Mouse (Mus musculus) MEL (cell line): ENCODE results near the gene Msantd2. TPM values are rescaled to one million over a fixed set of nuclear protein-coding genes. Genes with fewer than 3 reads are reported as not detected.

Source experiments
- DNase-seq: peaks from one replicate; pipeline ENCODE4 v3.0.0; 2011; ENCODE audit warnings: low read depth, low spot score
- H3K27ac ChIP-seq: 2 replicates; pipeline ENCODE4 v1.5.1; 2012; ENCODE audit warnings: low read depth, mild to moderate bottlenecking, control low read depth, low read length, moderate library complexity; ENCODE audit not compliant: control insufficient read depth
- H3K27me3 ChIP-seq, 2 experiments: fragments of 150-350 bp in 1 of 2; sonication (generic) in 1 of 2; 2 replicates each; pipeline ENCODE4 v1.6.1; 2012; ENCODE audit warnings: low read length in 2 of 2, mild to moderate bottlenecking in 2 of 2, improper control_type of control experiment in 1 of 2, moderate library complexity in 1 of 2; ENCODE audit not compliant: insufficient read depth in 2 of 2, control insufficient read depth in 1 of 2
- H3K36me3 ChIP-seq, 2 experiments: 2 replicates each; pipeline ENCODE4 v1.6.1; 2012 to 2014; ENCODE audit warnings: low read length in 2 of 2, improper control_type of control experiment in 1 of 2, inconsistent platforms in 1 of 2, mild to moderate bottlenecking in 1 of 2; ENCODE audit not compliant: insufficient read depth in 2 of 2, control insufficient read depth in 1 of 2
- H3K4me1 ChIP-seq, 2 experiments: fragments of 150-350 bp in 1 of 2; sonication (generic) in 1 of 2; 2 replicates each; pipeline ENCODE4 v1.6.1; 2012; ENCODE audit warnings: low read length in 2 of 2, improper control_type of control experiment in 1 of 2, mild to moderate bottlenecking in 1 of 2; ENCODE audit not compliant: insufficient read depth in 2 of 2, control insufficient read depth in 1 of 2
- H3K4me3 ChIP-seq, 2 experiments: fragments of 150-350 bp in 1 of 2; sonication (generic) in 1 of 2; 2 replicates each; pipeline ENCODE4 v1.5.1; 2012; ENCODE audit warnings: low read depth in 2 of 2, low read length in 2 of 2, mild to moderate bottlenecking in 2 of 2, moderate library complexity in 2 of 2, control low read depth in 1 of 2, improper control_type of control experiment in 1 of 2; ENCODE audit not compliant: control insufficient read depth in 1 of 2, insufficient read depth in 1 of 2
- H3K79me2 ChIP-seq: 2 replicates; pipeline ENCODE4 v1.6.1; 2012; ENCODE audit warnings: mild to moderate bottlenecking, low read length, moderate library complexity; ENCODE audit not compliant: control insufficient read depth, poor library complexity, insufficient read depth
- H3K9ac ChIP-seq: 2 replicates; pipeline ENCODE4 v1.6.1; 2012; ENCODE audit warnings: low read depth, mild to moderate bottlenecking, control low read depth, low read length, moderate library complexity; ENCODE audit not compliant: control insufficient read depth, poor library complexity, severe bottlenecking
- H3K9me3 ChIP-seq: fragments of 150-350 bp; sonication (generic); replicated peaks from 2 replicates; pipeline ENCODE4 v1.6.1; 2012; ENCODE audit warnings: mild to moderate bottlenecking, low read length, improper control_type of control experiment, moderate library complexity; ENCODE audit not compliant: insufficient read depth
- BHLHE40 ChIP-seq: IDR thresholded peaks from 2 replicates; pipeline ENCODE4 v1.6.1; 2012; ENCODE audit warnings: low read depth, mild to moderate bottlenecking, inconsistent platforms, low read length, improper control_type of control experiment, borderline replicate concordance
- CHD1 ChIP-seq: IDR thresholded peaks from 2 replicates; pipeline ENCODE4 v1.6.1; 2012; ENCODE audit warnings: low read depth, mild to moderate bottlenecking, inconsistent platforms, low read length, improper control_type of control experiment
- CHD2 ChIP-seq: IDR thresholded peaks from 2 replicates; pipeline ENCODE4 v1.6.1; 2011; ENCODE audit warnings: low read length, improper control_type of control experiment
- ELF1 ChIP-seq: IDR thresholded peaks from 2 replicates; pipeline ENCODE4 v1.6.1; 2014; ENCODE audit warnings: low read depth, mild to moderate bottlenecking, inconsistent platforms, low read length, improper control_type of control experiment, moderate library complexity
- GABPA ChIP-seq: IDR thresholded peaks from 2 replicates; pipeline ENCODE4 v1.6.1; 2012; ENCODE audit warnings: low read depth, mild to moderate bottlenecking, inconsistent platforms, low read length, improper control_type of control experiment, moderate library complexity
- JUND ChIP-seq: IDR thresholded peaks from 2 replicates; pipeline ENCODE4 v1.6.1; 2011; ENCODE audit warnings: low read depth, mild to moderate bottlenecking, improper control_type of control experiment, low read length
- MAZ ChIP-seq: IDR thresholded peaks from 2 replicates; pipeline ENCODE4 v1.6.1; 2012; ENCODE audit warnings: low read depth, mild to moderate bottlenecking, inconsistent platforms, low read length, improper control_type of control experiment
- MXI1 ChIP-seq: IDR thresholded peaks from 2 replicates; pipeline ENCODE4 v1.6.1; 2011; ENCODE audit warnings: mild to moderate bottlenecking, low read depth, low read length, improper control_type of control experiment
- MYB ChIP-seq: IDR thresholded peaks from 2 replicates; pipeline ENCODE4 v1.6.1; 2011; ENCODE audit warnings: mild to moderate bottlenecking, low read depth, low read length, improper control_type of control experiment
- NELFE ChIP-seq: IDR thresholded peaks from 2 replicates; pipeline ENCODE4 v1.6.1; 2011; ENCODE audit warnings: low read depth, low read length, improper control_type of control experiment
- NRF1 ChIP-seq: IDR thresholded peaks from 2 replicates; pipeline ENCODE4 v1.6.1; 2014; ENCODE audit warnings: low read depth, mild to moderate bottlenecking, inconsistent platforms, low read length, improper control_type of control experiment, moderate library complexity; ENCODE audit not compliant: poor library complexity, insufficient read depth, severe bottlenecking
- POLR2AphosphoS2 ChIP-seq: IDR thresholded peaks from 2 replicates; pipeline ENCODE4 v1.6.1; 2011; ENCODE audit warnings: low read length, improper control_type of control experiment
- SIN3A ChIP-seq: IDR thresholded peaks from 2 replicates; pipeline ENCODE4 v1.6.1; 2012; ENCODE audit warnings: low read length, improper control_type of control experiment, inconsistent platforms
- USF1 ChIP-seq: IDR thresholded peaks from 2 replicates; pipeline ENCODE4 v1.6.1; 2014; ENCODE audit warnings: low read depth, mild to moderate bottlenecking, inconsistent platforms, low read length, improper control_type of control experiment, moderate library complexity
- USF2 ChIP-seq, 2 experiments: IDR thresholded peaks; 2 replicates each; pipeline ENCODE4 v1.6.1; 2011 to 2012; ENCODE audit warnings: improper control_type of control experiment in 2 of 2, low read length in 2 of 2, borderline replicate concordance in 1 of 2, inconsistent platforms in 1 of 2, low read depth in 1 of 2, mild to moderate bottlenecking in 1 of 2; ENCODE audit not compliant: insufficient read depth in 1 of 2
- ZC3H11A ChIP-seq: IDR thresholded peaks from 2 replicates; pipeline ENCODE4 v1.6.1; 2012; ENCODE audit warnings: low read depth, mild to moderate bottlenecking, inconsistent platforms, low read length, improper control_type of control experiment
- ZKSCAN1 ChIP-seq: IDR thresholded peaks from 2 replicates; pipeline ENCODE4 v1.6.1; 2012; ENCODE audit warnings: low read depth, mild to moderate bottlenecking, inconsistent platforms, low read length, improper control_type of control experiment, moderate library complexity
- polyA plus RNA-seq, 2 experiments: library from polyadenylated mRNA; stranded (reverse) in 1 of 2; unstranded in 1 of 2; fragments of >175 nt in 1 of 2; fragments of >200 nt in 1 of 2; gene quantifications; 2 replicates each; pipeline versions ENCODE4 v1.2.1 to v1.2.4; 2012; ENCODE audit warnings: low replicate concordance in 2 of 2, low read depth in 1 of 2; ENCODE audit not compliant: insufficient read length in 2 of 2, insufficient read depth in 1 of 2, missing spikeins in 1 of 2
- total RNA-seq: library from RNA; depleted of rRNA; stranded (reverse); fragments of 300-350 nt; gene quantifications from 2 replicates; pipeline ENCODE4 v1.2.3, GENCODE M21; 2012

Msantd2 gene
- total and polyA plus RNA-seq, 3 experiments = 15.5 to 26.2 TPM; not detected in 1

GRCm38 (mm10) chr9:37527396-37528224 is 38.5 kb downstream of the Msantd2 start, which contains the start of gene Esam:
Gene Esam (plus strand): TSS chr9:37528078.
- Histone ChIP-seq H3K4me1 (peaks cover 0 to 13% of the 10 kb centered on the region in 2 experiments; a peak in 2 of 4 replicates), H3K27me3 (no peaks in the 10 kb centered on the region), H3K79me2 (no peaks in the 10 kb centered on the region), H3K36me3 (no peaks in the 10 kb centered on the region; a peak in 3 of 4 replicates), H3K9ac (no peak within 1 kb of the TSS), H3K9me3 (no peaks in the 10 kb centered on the region), H3K27ac (no peak within 1 kb of the TSS), H3K4me3 (no peak within 1 kb of the TSS)
- no peak for DNase-seq
- TF ChIP-seq MAZ (no peak), ELF1 (no peak), JUND (no peak), NELFE (no peak), CHD1 (no peak), SIN3A (no peak), MYB (no peak), ZC3H11A (no peak), CHD2 (no peak), NRF1 (no peak)

- H3K9ac ChIP-seq = no peak overlapping the region
- H3K79me2 ChIP-seq = no peaks in the 10 kb centered on the region
- no peak overlapping the region for H3K27ac ChIP-seq
- H3K9me3 ChIP-seq = no peaks in the 10 kb centered on the region
- TF ChIP-seq USF2 (IDR thresholded peaks at IDR 0.05; ENCODE audit: borderline replicate concordance in 1 of 2, insufficient read depth in 1 of 2, low read depth in 1 of 2, low read length in 2 of 2) (no peak), ZKSCAN1 (no peak), POLR2AphosphoS2 (no peak), GABPA (no peak), USF1 (no peak), BHLHE40 (no peak), MXI1 (no peak), SIN3A (no peak)
- no peaks in the 10 kb centered on the region; a peak in 3 of 4 replicates for H3K36me3 ChIP-seq
- no peaks in the 10 kb centered on the region for H3K27me3 ChIP-seq
- H3K4me1 ChIP-seq = peaks cover 0 to 13% of the 10 kb centered on the region in 2 experiments; a peak in 2 of 4 replicates
- no peak for DNase-seq
- no peak overlapping the region for H3K4me3 ChIP-seq
Observed at GRCm38 (mm10) chr9:37528225-37528970, 39.3 kb downstream of the Msantd2 start.
